Mouse (Mus musculus) erythroblast, embryonic 14.5 days (primary cell): Measurements from ENCODE around the gene BC035947. TPM values are rescaled to one million over a fixed set of nuclear protein-coding genes. Genes with fewer than 3 reads are reported as not detected.
"Not testable (repeated sequence)": the region's sequence is repeated elsewhere in the genome, so short reads cannot be mapped to it uniquely, and the experiment has no call there.

Experiments used
- H3K27me3 ChIP-seq: 2 replicates; pipeline ENCODE4 v1.6.1; 2012; ENCODE audit warnings: inconsistent platforms; ENCODE audit not compliant: control insufficient read depth
- H3K36me3 ChIP-seq: 2 replicates; pipeline ENCODE4 v1.6.1; 2012; ENCODE audit warnings: mild to moderate bottlenecking, inconsistent platforms; ENCODE audit not compliant: control insufficient read depth
- H3K4me1 ChIP-seq: 2 replicates; pipeline ENCODE4 v1.6.1; 2012; ENCODE audit warnings: inconsistent platforms; ENCODE audit not compliant: control insufficient read depth
- H3K4me3 ChIP-seq: replicated peaks from 2 replicates; pipeline ENCODE3; 2012; ENCODE audit warnings: moderate library complexity, mild to moderate bottlenecking, inconsistent platforms
- H3K9me3 ChIP-seq: 2 replicates; pipeline ENCODE4 v1.6.1; 2012; ENCODE audit warnings: low read length, inconsistent platforms, mixed read lengths; ENCODE audit not compliant: control insufficient read depth
- GATA1 ChIP-seq: IDR thresholded peaks from 2 replicates; pipeline ENCODE4 v1.6.1; 2012; ENCODE audit warnings: low read length, inconsistent platforms, mixed read lengths
- TAL1 ChIP-seq: IDR thresholded peaks from 3 replicates; pipeline ENCODE4 v1.6.1; 2012; ENCODE audit warnings: low read length, inconsistent platforms, mixed read lengths
- polyA plus RNA-seq: library from polyadenylated mRNA; stranded (reverse); fragments of >175 nt; gene quantifications from 2 replicates; pipeline ENCODE4 v1.2.3, GENCODE M21; 2012

BC035947 gene
- polyA plus RNA-seq, 1 experiment: not detected

DNA sequence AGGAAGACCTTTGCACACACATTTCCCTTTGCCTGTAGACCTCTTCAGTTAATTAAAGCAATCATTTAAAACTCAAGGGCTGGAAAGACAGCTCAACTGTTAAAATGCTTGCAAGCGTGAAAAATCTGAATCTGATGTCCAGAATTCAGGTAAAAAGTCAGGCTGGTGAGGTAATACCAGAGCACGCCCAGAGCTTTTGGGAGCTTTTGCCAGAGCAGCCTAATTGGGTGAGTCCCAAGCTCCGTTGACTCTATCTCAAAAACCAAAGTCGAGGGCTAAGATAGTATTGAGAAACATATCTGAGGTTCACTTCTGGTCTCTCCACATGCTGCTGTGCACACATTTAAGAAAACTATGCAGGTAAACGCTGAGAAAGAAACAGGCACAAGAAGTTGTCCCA, 1.1 kb downstream of the BC035947 start, which contains the start of gene Mogat1:
Mogat1 (plus strand) TSS at position 130 of the 400 bp plus-strand sequence.
- TF ChIP-seq TAL1: no peak
- TF ChIP-seq GATA1: no peak
- no peaks in the 10 kb centered on the region for H3K9me3 ChIP-seq
- H3K36me3 ChIP-seq: no peaks in the 10 kb centered on the region
- no peaks in the 10 kb centered on the region for H3K4me1 ChIP-seq
- peaks cover 12% of the 10 kb centered on the region for H3K27me3 ChIP-seq
- no peak within 1 kb of the TSS for H3K4me3 ChIP-seq

GRCm38 (mm10) chr1:78507137-78507536, 4.8 kb downstream of the BC035947 start:
- H3K9me3 ChIP-seq: peaks cover 11% of the 10 kb centered on the region
- H3K4me3 ChIP-seq: no peak overlapping the region
- no peaks in the 10 kb centered on the region for H3K4me1 ChIP-seq
- no peaks in the 10 kb centered on the region for H3K36me3 ChIP-seq
- TF ChIP-seq GATA1 (no peak), TAL1 (no peak)
- peaks cover 12% of the 10 kb centered on the region for H3K27me3 ChIP-seq

DNA sequence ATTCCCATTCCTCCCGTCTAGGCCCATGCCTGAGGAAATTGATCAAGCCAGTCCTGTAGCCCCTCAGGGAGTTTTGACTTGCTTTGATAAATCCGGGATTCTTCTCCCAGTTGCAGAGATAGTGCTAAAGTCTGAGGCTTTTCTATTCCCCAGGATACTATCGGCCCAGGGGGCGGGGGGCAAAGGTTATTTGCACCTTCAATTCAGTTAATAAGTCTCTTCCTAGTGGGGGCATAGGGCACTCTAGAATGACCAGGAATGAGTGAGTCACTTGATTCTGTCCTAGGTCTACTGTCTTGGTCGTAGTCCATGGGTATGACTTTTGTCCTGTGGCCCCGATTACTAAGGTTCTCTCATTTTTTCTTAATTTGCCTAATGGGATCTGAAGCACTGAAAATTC, 9.4 kb downstream of the BC035947 start:
- TF ChIP-seq GATA1 (no peak), TAL1 (no peak)
- no peaks in the 10 kb centered on the region for H3K27me3 ChIP-seq
- no peak overlapping the region for H3K4me3 ChIP-seq
- no peaks in the 10 kb centered on the region for H3K4me1 ChIP-seq
- H3K9me3 ChIP-seq: peaks cover 24% of the 10 kb centered on the region
- no peaks in the 10 kb centered on the region for H3K36me3 ChIP-seq

DNA sequence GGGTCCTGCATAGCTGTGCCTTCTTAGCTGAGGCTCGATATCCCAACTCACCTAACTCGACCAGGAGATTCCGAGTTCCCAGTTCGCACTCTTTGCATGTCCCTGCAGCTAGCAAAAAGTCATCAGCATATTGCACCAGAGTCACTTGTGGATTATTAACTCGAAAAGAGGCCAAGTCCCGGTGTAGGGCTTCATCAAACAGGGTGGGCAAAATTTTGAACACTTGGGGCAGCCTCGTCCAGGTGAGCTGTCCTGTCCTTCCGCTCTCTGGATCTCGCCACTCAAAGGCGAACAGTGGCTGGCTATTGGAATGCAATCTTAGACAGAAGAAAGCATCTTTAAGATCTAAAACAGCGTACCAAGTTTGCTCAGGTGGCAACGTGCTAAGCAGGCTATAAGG, 10.1 kb downstream of the BC035947 start:
- not testable (repeated sequence) for H3K36me3 ChIP-seq, H3K4me1 ChIP-seq, H3K27me3 ChIP-seq, H3K4me3 ChIP-seq
- H3K9me3 ChIP-seq: peaks cover 24% of the 10 kb centered on the region

DNA sequence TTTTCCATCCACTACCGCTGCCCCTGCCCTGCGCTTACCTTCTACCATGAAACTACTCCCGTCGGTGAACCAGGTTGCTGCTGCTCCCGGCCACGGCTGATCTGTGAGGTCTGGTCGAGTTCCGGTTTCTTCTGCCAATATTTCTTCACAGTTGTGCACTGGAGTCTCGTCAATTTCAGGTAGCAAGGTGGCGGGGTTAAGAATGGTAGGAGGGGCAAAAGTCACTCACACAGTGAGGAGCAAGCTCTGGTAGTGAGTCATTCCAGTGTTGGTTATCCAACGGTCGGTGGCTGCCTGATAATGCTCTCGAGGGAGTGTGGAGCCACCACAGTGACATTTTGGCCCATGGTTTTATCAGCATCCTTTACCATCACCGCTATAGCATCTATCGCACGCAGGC, 10.9 kb downstream of the BC035947 start:
- no peaks in the 10 kb centered on the region for H3K36me3 ChIP-seq

GRCm38 (mm10) chr1:78490143-78490542, 21.8 kb downstream of the BC035947 start:
- no peak for TF ChIP-seq TAL1
- peaks cover 5% of the 10 kb centered on the region for H3K27me3 ChIP-seq
- H3K4me3 ChIP-seq: no peak overlapping the region
- no peaks in the 10 kb centered on the region for H3K9me3 ChIP-seq
- H3K4me1 ChIP-seq: peaks cover 39% of the 10 kb centered on the region
- peaks cover 10% of the 10 kb centered on the region for H3K36me3 ChIP-seq

More for the DNA sequence above, 10.9 kb downstream of the BC035947 start:
- Histone ChIP-seq H3K4me1 (no peaks in the 10 kb centered on the region), H3K9me3 (peaks cover 24% of the 10 kb centered on the region), H3K4me3 (no peak overlapping the region), H3K27me3 (no peaks in the 10 kb centered on the region)
- TF ChIP-seq GATA1 (no peak), TAL1 (no peak)

- Histone ChIP-seq H3K9me3 (no peaks in the 10 kb centered on the region), H3K36me3 (peaks cover 18% of the 10 kb centered on the region), H3K4me1 (peaks cover 41% of the 10 kb centered on the region), H3K27me3 (peaks cover 5% of the 10 kb centered on the region), H3K4me3 (peak within 1 kb of the TSS; percentile 99)
- TF ChIP-seq TAL1 (no peak), GATA1 (no peak)
Measured at GRCm38 (mm10) chr1:78488752-78489492, 23.0 kb downstream of the BC035947 start, which contains the start of gene Farsb. TSS of gene Farsb (minus strand) at chr1:78488897.

- no peaks in the 10 kb centered on the region for H3K9me3 ChIP-seq
- peaks cover 43% of the 10 kb centered on the region for H3K4me1 ChIP-seq
- TF ChIP-seq GATA1: no peak
- no peak for TF ChIP-seq TAL1
- peaks cover 23% of the 10 kb centered on the region for H3K36me3 ChIP-seq
- peaks cover 5% of the 10 kb centered on the region for H3K27me3 ChIP-seq
- peak overlapping the region; percentile 99 for H3K4me3 ChIP-seq
Measured at GRCm38 (mm10) chr1:78488427-78488751, 23.6 kb downstream of the BC035947 start.

- TF ChIP-seq GATA1 (no peak), TAL1 (no peak)
- peaks cover 35% of the 10 kb centered on the region for H3K4me1 ChIP-seq
- H3K27me3 ChIP-seq: no peaks in the 10 kb centered on the region
- no peaks in the 10 kb centered on the region for H3K9me3 ChIP-seq
- peaks cover 55% of the 10 kb centered on the region for H3K36me3 ChIP-seq
- H3K4me3 ChIP-seq: no peak overlapping the region
Measured at GRCm38 (mm10) chr1:78484361-78484760, 27.6 kb downstream of the BC035947 start.

DNA sequence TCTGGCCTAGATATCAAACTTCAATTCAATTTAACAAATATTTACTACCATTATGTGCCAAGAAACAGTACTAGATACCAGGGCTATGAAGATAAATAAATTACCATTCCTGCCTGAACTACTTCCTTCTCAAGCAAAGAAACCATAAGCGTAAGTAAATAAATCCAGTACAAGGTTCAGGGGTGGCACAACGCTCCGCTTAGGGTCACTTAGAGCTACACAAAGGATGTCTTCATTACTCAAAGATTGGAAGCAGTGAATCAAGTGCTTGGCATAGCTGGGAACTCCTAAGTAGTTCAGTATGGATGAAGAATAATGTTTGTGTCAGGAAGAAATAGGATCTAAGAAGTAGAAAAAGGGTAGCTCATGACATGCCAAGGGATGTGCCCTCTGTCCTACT, 28.5 kb downstream of the BC035947 start:
- no peaks in the 10 kb centered on the region for H3K9me3 ChIP-seq
- H3K36me3 ChIP-seq: peaks cover 64% of the 10 kb centered on the region
- TF ChIP-seq TAL1 (no peak), GATA1 (no peak)
- peaks cover 30% of the 10 kb centered on the region for H3K4me1 ChIP-seq
- H3K4me3 ChIP-seq: no peak overlapping the region
- no peaks in the 10 kb centered on the region for H3K27me3 ChIP-seq
